Mouse (Mus musculus) ES-E14 (cell line): Measurements from ENCODE around the gene Ddx39. TPM values are rescaled to one million over a fixed set of nuclear protein-coding genes. Genes with fewer than 3 reads are reported as not detected.

Source experiments
- DNase-seq: peaks from one replicate; pipeline ENCODE4 v3.0.0-alpha.2; 2013; ENCODE audit warnings: low read depth, low spot score
- H3K27ac ChIP-seq: 2 replicates; pipeline ENCODE4 v1.5.1; 2012; ENCODE audit warnings: low read depth, mild to moderate bottlenecking, low read length, moderate library complexity, mixed read lengths; ENCODE audit not compliant: poor library complexity, insufficient read depth, severe bottlenecking
- H3K36me3 ChIP-seq: 2 replicates; pipeline ENCODE4 v1.6.1; 2012; ENCODE audit warnings: mild to moderate bottlenecking, low read length, moderate library complexity, mixed read lengths; ENCODE audit not compliant: control insufficient read depth, poor library complexity, insufficient read depth, severe bottlenecking
- H3K4me1 ChIP-seq, 2 experiments: fragments of 150-350 bp in 1 of 2; sonication (generic) in 1 of 2; 2 replicates each; pipeline ENCODE4 v1.6.1; 2012; ENCODE audit warnings: low read length in 2 of 2, mild to moderate bottlenecking in 1 of 2, mixed read lengths in 1 of 2; ENCODE audit not compliant: control insufficient read depth in 2 of 2, insufficient read depth in 2 of 2, poor library complexity in 1 of 2
- H3K4me3 ChIP-seq, 2 experiments: fragments of 150-350 bp in 1 of 2; sonication (generic) in 1 of 2; 2 replicates each; pipeline ENCODE4 v1.5.1; 2012; ENCODE audit warnings: low read length in 2 of 2, low read depth in 1 of 2, mild to moderate bottlenecking in 1 of 2, mixed read lengths in 1 of 2; ENCODE audit not compliant: insufficient read depth in 1 of 2, poor library complexity in 1 of 2, severe bottlenecking in 1 of 2
- H3K9ac ChIP-seq: 2 replicates; pipeline ENCODE4 v1.6.1; 2012; ENCODE audit warnings: low read depth, mild to moderate bottlenecking, low read length, mixed read lengths; ENCODE audit not compliant: poor library complexity, insufficient read depth, severe bottlenecking
- H3K9me3 ChIP-seq: fragments of 150-350 bp; sonication (generic); 2 replicates; pipeline ENCODE4 v1.6.1; 2012; ENCODE audit warnings: low read depth, mild to moderate bottlenecking, low read length; ENCODE audit not compliant: control insufficient read depth, insufficient read depth
- CHD2 ChIP-seq: IDR thresholded peaks from 2 replicates; pipeline ENCODE4 v1.6.1; 2014; ENCODE audit warnings: mild to moderate bottlenecking, low read depth, low read length, inconsistent platforms
- HCFC1 ChIP-seq: IDR thresholded peaks from 2 replicates; pipeline ENCODE4 v1.6.1; 2012; ENCODE audit warnings: low read length, inconsistent platforms, borderline replicate concordance; ENCODE audit not compliant: insufficient read depth
- MAFK ChIP-seq: IDR thresholded peaks from 2 replicates; pipeline ENCODE4 v1.6.1; 2014; ENCODE audit warnings: mild to moderate bottlenecking, low read depth, low read length, inconsistent platforms; ENCODE audit not compliant: insufficient read depth
- ZC3H11A ChIP-seq: IDR thresholded peaks from 2 replicates; pipeline ENCODE4 v1.6.1; 2012; ENCODE audit warnings: low read depth, mild to moderate bottlenecking, inconsistent platforms, low read length, borderline replicate concordance
- ZNF384 ChIP-seq: IDR thresholded peaks from 2 replicates; pipeline ENCODE4 v1.6.1; 2012; ENCODE audit warnings: low read depth, low read length, inconsistent platforms
- in situ Hi-C, 2 experiments: fragments of 600-800 bp; cut with MboI; formaldehyde crosslinking; loops; one replicate each; pipeline ENCODE4 v1.15.1; 2025; ENCODE audit warnings: low sequenced_read_pairs in 2 of 2, inconsistent platforms in 1 of 2; ENCODE audit not compliant: unreplicated experiment in 2 of 2
- total RNA-seq: library from RNA; depleted of rRNA; stranded (reverse); fragments of 300-350 nt; gene quantifications from 2 replicates; pipeline ENCODE4 v1.2.3, GENCODE M21; 2012

Ddx39 gene
- total RNA-seq, 1 experiment = 324 TPM

DNA sequence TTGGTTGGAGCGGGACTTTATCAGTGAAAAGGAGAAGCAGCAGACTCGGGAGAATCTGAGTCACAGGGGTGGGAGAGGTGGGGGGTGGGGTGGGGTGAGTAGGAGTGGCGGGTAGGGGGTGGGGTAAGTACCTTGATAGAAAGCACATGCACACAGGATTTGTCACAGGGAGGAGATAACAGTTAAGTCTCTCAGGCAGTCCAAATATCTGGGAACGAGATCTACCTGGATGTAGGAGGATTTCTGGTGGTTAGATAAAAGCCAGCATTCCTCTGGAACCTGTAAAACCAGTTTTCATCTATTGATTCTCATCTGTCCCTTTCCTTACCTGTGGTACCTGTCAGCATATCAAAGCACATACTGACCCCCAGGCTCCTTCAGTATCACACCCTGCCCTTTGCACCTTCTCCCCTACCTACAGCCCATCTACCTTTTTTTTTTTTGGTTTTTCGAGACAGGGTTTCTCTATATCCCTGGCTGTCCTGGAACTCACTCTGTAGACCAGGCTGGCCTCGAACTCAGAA, 42.2 kb downstream of the Ddx39 start:
- Histone ChIP-seq H3K36me3 (no peaks in the 10 kb centered on the region), H3K9ac (no peak overlapping the region), H3K4me1 (no peaks in the 10 kb centered on the region), H3K9me3 (no peaks in the 10 kb centered on the region), H3K27ac (peak overlapping the region; percentile 3; the same call in 1 of the 2 replicates), H3K4me3 (no peak overlapping the region)
- in situ Hi-C loops = no loop called here
- no peak for DNase-seq
- TF ChIP-seq ZC3H11A (no peak), HCFC1 (no peak), MAFK (no peak)

DNA sequence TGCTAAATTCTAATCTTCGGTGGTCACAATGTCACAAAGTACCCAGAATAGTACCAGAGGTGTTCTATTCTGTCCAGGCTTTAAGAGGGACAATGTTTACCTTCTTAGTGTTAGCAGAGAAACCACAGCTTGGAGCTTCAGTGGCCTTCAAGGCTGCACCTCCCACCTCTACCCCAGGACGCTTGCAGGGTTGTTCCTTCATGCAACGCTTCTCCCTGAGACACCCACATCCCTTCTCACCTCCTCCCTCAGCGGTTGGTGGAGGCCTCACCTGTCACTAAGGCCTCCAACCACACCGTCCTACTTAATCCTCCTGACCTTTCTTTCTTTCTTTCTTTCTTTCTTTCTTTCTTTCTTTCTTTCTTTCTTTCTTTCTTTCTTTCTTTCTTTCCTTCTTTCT, 43.3 kb downstream of the Ddx39 start:
- no peaks in the 10 kb centered on the region for H3K9me3 ChIP-seq
- no peak overlapping the region for H3K4me3 ChIP-seq
- no peak for DNase-seq
- no peaks in the 10 kb centered on the region for H3K36me3 ChIP-seq
- in situ Hi-C loops = no loop called here
- H3K4me1 ChIP-seq = no peaks in the 10 kb centered on the region; a peak in 1 of 4 replicates
- no peak overlapping the region for H3K27ac ChIP-seq
- no peak overlapping the region for H3K9ac ChIP-seq
- TF ChIP-seq MAFK (no peak), CHD2 (no peak), ZC3H11A (no peak), ZNF384 (no peak), HCFC1 (no peak)

DNA sequence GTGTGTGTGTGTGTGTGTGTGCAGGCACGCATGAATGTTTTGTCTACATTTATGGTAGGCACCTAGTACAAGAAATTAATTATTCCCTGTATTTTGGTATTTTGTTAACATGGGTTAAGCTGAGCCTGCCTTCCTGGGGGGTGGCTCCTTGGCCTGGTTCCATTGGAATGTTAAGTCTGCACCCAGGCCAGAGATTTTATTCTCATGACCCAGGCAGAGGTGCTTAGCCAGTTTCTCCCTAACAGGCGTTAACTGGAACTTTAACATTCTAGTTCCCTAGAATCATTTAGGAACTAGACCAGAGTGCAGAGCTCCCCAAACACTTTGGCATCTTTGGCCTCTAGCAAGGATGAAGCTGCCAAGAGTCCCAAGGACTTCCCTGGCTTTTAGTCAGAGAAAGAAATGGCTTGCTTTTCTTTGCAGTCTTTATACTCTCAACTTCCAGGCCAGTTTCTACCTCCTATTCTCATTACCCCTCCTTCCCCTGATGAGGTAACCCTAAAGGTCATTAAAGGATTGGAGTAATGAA, 44.3 kb downstream of the Ddx39 start:
- in situ Hi-C loops = no loop called here
- no peaks in the 10 kb centered on the region for H3K36me3 ChIP-seq
- H3K27ac ChIP-seq = no peak overlapping the region
- no peak overlapping the region for H3K9ac ChIP-seq
- TF ChIP-seq ZNF384 (no peak), CHD2 (no peak), MAFK (no peak), HCFC1 (no peak), ZC3H11A (no peak)
- DNase-seq = no peak
- no peaks in the 10 kb centered on the region; a peak in 1 of 4 replicates for H3K4me1 ChIP-seq
- H3K9me3 ChIP-seq = no peaks in the 10 kb centered on the region
- no peak overlapping the region for H3K4me3 ChIP-seq

DNA sequence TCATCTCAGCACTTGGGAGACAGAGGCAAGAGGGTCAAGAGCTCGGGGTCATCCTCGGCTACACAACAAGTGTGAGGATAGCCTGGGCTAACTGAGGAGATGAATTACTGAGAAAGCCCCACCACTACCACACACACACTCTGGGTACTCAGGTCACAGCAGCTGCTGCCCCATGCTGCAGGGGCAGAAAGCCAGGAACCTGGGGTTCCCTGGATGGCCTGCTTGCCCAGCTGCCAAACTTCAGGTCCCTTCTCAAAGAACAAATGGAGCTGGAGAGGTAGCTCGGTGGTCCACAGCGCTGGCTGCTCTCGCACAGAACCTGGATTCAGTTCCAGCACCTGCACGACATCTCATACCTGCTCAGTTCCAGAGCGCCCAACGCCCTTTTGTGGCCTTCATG, 49.1 kb downstream of the Ddx39 start:
- DNase-seq = no peak
- no peak overlapping the region for H3K27ac ChIP-seq
- no peaks in the 10 kb centered on the region for H3K36me3 ChIP-seq
- H3K9me3 ChIP-seq = no peaks in the 10 kb centered on the region
- TF ChIP-seq CHD2 = no peak
- TF ChIP-seq HCFC1 = no peak
- no peak for TF ChIP-seq ZNF384
- no peak for TF ChIP-seq ZC3H11A
- TF ChIP-seq MAFK = no peak
- peaks cover 0 to 7% of the 10 kb centered on the region in 2 experiments; a peak in 1 of 4 replicates for H3K4me1 ChIP-seq
- H3K4me3 ChIP-seq = no peak overlapping the region
- no peak overlapping the region for H3K9ac ChIP-seq
- in situ Hi-C loops = no loop called here

DNA sequence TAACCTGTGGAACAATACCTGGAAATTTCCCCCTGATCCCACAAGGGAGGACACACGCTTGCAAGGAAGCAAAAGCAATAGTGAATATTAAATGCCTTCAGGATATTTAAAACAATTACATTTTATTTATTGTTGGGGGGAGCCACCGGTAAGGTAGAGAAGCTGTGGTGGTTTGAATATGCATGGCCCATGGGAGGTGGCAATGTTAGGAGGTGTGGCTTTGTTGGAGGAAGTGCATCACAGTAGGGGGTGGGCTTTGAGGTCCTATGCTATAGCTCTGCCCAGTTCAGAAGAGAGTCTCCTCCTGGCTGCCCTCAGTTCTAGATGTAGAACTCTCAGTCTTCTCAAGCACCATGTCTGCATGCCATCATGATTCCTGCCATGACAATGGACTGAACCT, 49.7 kb downstream of the Ddx39 start:
- in situ Hi-C loops = no loop called here

More for the DNA sequence above, 49.7 kb downstream of the Ddx39 start:
- Histone ChIP-seq H3K36me3 (no peaks in the 10 kb centered on the region), H3K9ac (no peak overlapping the region), H3K9me3 (no peaks in the 10 kb centered on the region), H3K4me1 (peaks cover 1 to 12% of the 10 kb centered on the region in 2 experiments; a peak in 2 of 4 replicates), H3K4me3 (no peak overlapping the region), H3K27ac (no peak overlapping the region)
- no peak for TF ChIP-seq HCFC1
- no peak for TF ChIP-seq ZC3H11A
- DNase-seq = no peak
